Mouse (Mus musculus) monocyte, adult 5-6 weeks (primary cell): ENCODE data around the gene 4933427D14Rik. TPM values are rescaled to one million over a fixed set of nuclear protein-coding genes. Genes with fewer than 3 reads are reported as not detected.

ENCODE experiments used
- ATAC-seq: fragments of 153-309, 156-312 bp; replicated peaks from 2 replicates; pipeline ENCODE4 v1.8.0; 2017; ENCODE audit warnings: mild to moderate bottlenecking; ENCODE audit not compliant: low TSS enrichment, insufficient number of reproducible peaks, severe bottlenecking, poor library complexity, low FRiP score
- total RNA-seq: library from RNA; stranded (forward); fragments of 200-1000, 200-491, 200-594 nt; gene quantifications from 3 replicates; pipeline ENCODE4 v1.2.3, GENCODE M21; 2017

Gene 4933427D14Rik
- 4.9 to 25.7 TPM (median 23.6 TPM) in 3 replicates for total RNA-seq

DNA sequence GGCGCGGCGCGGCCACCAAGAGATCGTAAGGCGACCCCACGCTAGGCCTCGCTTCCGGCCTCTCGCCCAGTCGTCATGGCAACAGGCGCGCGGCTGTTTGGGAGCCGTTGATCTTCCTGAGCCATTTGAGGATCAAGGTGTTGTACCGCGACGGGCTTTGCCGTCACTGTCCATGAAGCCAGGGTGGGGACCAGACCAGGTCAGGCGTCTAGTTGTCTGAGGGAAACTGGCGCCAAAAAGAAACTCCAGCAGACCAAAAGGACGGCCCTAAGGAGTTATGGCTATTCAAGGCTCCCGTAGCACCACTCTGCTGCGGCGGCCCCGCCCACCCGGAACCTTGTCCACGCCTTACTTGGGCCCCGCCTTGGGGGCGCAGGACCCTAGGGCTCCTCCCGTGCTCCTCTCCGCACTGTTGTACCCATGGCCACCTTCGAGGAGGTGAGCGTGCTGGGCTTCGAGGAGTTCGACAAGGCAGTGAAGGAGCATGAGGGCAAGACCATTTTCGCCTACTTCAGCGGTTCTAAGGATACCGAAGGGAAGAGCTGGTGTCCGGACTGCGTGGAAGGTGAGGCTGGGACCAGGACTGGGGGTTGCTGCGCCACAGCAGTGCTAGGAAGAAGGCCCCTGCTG lies at the start of gene 4933427D14Rik, which contains the start of gene Txndc17:
TSS of gene 4933427D14Rik (minus strand) at position 256 of the 630 bp plus-strand sequence.
TSS of gene Txndc17 (plus strand) at position 344 of the 630 bp plus-strand sequence.
- peak; percentile 72 for ATAC-seq

DNA sequence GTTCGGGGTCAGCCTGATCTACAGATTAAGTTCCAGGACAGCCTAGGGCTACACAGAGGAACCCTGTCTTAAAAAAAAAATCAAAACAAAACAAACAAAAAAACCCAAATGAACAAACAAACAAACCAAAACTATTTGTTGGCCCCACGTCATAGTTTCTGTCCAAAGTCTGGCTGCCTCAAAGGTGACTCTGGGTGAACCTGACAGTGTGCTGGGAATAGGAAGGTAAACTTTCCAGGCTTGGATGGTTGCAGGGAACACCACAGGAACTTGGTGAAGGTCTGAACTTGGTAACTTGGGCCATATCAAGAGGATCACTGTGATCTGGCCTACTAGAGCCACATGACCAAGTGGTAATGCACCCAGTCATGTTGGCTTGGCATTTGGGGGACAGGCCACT lies 49.2 kb upstream of the 4933427D14Rik start:
- no peak for ATAC-seq

DNA sequence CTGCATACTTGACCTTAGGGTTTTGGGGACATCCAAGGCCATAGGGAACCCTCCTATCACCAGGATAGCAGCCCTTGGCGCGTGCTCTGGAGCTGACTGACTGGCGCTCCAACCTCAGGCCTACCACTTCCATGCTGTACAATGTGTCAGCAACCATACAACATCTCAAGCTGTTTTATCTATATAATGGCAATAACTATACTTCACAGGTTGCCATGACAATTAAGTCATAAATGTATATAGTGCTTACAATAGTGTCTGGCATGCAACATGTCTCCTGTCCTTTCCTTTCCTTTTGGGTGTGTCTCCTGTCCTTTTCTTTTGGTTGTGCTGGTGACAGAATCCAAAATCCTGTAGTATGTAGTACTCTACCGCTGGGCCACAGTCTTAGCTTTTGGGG lies 48.4 kb upstream of the 4933427D14Rik start:
- ATAC-seq, result no peak

DNA sequence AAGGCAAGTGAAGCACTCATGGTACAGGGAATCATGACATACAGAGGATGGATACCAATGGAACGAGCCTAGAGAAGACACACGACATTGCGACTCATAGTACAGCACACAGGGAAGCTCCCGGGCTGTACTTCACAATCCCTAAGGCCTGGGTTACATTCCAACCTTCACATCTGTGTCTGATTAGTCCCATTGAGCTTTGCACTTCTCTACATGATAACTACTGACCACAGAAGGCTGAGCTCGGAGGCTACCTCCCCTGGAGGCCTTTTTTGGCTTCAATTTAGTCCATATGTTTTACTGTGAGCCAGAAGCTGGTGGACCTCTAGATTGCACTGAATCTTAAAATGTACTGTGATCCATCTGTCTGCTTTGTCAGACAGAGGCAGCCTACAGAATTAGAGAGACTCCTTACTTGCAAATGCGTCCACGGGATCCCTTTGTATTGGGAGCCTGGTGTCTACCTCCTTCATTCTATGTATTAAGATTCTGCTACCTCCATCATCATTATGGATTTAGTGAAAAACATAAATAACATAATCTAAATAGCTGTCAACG lies 38.0 kb upstream of the 4933427D14Rik start:
- no peak for ATAC-seq

DNA sequence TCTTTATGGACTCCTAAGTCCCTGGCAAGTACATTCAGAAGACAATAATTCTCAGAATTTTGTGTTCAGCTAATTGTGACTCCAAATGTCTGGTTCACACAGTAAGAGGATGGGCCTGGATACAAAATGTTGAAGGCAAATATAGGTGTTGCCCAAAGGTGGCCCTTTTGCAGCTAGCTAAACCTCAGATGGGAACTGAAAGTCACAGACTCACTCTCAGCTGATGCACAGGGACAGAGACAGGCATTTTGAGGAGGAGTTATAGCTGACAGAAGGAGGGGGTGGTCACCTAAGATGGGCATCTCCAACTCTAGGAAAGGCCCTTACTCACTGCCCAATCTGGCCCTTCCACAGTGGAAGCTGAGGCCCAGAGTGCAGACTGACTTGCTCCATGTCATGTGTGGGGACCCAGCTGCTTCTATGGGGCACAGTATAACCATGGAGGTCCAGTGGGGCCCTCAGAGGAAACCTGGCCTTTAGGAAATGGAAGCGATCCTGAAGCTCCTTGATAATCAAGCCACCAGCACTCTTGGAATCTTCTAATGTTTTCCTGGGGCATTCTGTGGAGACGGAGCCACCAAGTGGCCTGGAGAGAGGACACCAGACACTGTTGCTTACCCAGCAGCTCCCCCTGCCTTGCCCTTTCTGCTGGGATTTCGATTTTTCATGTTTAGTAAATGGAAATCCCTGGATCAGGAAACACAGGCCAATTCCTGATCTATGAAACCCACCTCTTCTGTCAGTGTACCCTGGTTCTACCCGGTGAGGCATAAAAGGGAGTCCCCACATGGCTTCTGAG lies 33.0 kb upstream of the 4933427D14Rik start:
- ATAC-seq, result no peak

DNA sequence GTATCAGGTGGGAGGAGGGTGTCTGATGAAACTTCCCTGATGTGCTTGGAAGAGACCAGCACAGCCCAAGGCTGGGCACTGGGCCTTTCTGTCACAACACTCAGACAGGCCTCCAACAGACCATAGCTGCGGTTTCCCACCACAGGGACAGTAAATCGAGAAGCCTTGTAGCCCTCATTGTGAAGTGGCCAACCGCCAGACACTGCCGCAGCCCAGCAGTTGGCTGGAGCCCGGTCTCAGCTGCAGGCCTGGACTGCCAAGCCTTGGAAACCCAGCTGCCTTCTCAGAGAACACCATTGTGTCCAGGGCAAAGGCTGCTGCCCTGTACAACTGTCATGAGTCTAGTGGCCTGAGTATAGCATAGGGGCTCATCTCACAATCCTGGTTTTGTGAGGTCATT lies 26.8 kb upstream of the 4933427D14Rik start:
- no peak for ATAC-seq

DNA sequence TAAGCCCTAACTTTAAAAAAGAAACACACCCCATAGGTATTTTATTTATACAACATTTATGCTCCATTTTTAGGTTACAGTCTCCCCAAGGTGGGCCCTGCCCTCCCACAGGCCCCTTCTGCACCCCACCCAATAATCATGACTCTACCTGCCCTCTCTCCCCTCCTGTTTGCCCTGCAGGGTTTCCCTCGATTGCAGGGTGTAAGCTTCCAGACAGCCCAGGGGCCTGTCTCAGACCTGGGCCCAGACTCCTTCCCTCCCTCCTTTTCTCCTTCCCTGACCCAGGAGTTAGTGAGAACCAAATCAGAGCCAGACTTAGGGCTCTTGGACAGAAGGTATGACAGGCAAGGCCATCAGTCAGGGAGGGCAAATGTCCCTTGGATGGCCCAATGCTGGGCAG lies 25.7 kb upstream of the 4933427D14Rik start:
- no peak for ATAC-seq

DNA sequence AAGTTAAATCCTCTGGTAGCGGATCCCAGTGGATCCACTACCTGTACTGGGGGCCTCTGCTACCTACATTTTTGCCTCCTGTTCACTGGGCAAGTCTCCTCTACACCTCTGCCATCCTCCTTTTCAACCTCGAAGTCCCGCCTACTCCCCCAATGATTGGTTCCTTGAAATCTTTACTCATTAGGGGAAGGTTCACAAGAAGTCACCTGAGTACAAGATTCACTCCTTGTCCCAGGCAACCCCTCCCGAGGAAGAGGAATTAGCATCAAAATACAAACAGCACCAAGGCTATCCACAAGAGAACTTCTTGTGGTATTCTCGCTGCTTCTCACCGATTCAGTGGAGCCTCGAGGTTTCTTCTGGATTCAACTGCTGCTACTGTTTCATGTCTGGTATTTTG lies 24.8 kb upstream of the 4933427D14Rik start:
- ATAC-seq, result no peak

DNA sequence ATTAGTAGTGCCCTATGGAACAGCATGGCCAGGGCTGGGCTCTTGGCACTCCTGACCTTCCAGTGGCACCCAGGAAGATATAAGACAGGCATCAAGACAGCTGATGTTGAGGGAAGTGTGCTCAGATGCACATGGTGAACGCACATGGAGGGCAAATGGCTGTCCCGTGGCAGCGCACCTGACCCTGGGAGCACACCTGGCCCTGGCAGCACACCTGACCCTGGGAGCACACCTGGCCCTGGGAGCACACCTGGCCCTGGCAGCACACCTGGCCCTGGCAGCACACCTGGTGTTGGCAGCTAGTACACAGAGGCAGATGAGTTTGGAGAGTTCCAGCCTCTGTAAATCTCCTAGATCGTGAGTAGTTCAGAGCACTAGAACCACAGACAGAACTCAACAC lies 21.3 kb upstream of the 4933427D14Rik start:
- no peak for ATAC-seq

DNA sequence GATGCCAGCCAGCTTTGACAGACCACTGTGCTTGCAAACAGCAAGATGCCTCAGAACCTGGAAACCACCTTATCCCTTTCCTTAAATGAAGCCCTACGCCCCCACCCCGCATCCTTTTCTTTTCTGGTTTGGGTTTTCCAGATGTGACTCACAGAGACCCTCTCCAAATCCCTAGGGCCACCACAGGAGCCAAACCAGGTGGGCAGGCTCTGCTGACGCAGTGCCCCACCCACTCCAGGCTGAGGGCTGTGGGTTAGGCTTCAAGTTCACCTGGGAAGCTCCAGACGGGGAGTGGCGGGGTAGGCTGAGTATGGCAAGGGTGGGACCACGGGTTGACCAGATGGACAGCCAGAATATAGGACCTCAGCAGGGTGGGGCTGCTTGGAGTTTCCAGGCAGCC lies 19.6 kb upstream of the 4933427D14Rik start:
- ATAC-seq, result no peak

DNA sequence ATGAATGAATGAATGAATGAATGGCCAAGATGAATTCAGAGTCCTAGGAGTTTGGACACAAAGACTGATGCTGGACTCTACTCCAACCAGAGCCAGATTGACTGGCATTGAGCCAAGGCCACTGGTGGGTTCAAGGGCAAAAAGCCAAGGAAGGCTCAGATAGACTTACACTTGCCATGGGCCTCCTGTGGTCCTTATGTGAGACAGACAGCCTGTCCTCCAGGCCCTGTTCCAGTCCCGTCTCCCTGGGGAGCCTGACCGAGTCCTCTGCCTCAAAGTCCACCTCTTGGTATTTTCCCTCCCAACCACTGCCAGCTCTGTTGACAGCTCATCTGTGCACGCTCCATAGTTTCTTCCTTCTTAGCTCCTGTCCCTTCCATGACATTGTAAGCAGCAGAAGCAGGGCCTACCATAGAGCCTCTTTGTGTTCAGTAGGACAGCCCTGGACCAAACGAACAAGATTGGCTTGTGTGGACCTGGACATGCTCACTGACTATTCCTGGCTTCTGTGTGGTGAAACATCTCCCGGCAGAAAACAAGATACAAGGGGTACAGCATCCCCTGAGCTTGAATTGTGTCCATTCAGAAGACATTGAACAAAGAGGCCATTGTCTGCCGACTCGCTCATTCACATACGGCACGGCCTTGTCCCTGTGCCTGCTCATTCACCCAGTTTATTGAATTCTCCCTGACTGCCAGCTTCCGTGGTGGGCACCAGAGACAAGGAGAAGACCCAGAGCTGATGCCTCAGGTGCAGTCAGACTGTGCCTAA lies 18.9 kb upstream of the 4933427D14Rik start:
- no peak for ATAC-seq

DNA sequence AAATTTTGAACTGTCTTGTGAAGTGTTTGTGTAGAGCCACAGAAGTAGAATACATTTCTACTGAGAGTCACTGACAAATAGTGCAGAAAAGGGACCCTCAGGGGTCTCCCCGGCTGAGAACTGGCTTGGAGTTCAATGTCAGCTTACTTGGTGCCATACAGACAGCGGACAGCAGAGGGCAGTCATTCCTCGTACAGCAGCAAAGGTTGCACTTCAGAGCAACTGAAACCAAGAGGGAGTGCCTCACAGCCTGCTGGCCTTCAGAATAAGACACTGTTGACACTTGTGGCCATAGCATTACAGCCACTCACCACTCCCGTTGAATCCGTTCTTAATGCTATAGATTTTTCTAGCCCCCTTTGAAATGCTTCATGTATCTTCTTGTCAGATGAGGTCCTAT lies 17.6 kb upstream of the 4933427D14Rik start:
- peak; percentile 73; the same call in 1 of the 2 replicates for ATAC-seq

DNA sequence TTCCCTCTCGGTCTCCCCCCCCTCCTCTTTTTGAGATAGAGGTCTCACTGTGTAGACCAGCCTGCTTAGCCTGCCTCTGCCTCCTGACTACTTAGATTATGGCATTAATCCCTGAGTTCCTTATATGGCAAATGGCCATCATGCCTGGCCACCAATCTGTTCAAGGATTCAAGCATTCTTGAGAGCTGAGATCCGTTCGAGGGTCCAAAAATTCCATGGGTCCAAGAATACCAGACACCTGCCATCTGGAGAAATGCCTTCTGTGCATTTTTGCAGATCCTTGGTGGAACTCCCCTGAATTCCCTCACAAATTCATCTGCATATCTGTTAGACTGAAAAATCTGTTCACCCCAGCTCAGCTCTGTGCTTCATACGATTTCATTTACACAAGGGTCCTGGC lies 16.2 kb upstream of the 4933427D14Rik start:
- no peak for ATAC-seq

DNA sequence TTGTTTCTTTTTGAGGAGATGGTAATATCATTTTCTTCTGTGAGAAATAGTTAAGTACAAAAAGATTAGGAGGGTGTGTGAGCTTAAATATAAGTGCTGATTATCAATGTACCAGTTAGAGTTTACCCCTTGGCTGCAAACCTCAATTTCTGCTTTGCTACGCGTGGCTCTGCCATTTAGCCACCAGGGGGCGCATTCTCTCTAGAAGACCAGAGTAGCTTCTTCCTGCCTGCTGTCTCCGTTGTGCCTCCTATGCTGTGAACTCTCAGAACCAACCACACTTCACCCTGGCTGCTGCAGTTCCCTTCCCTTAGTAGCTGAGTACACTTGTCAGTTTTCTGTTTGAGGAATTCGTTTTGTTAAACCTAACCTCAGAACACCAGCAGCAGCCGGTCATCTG lies 14.0 kb upstream of the 4933427D14Rik start:
- peak; percentile 77 for ATAC-seq

DNA sequence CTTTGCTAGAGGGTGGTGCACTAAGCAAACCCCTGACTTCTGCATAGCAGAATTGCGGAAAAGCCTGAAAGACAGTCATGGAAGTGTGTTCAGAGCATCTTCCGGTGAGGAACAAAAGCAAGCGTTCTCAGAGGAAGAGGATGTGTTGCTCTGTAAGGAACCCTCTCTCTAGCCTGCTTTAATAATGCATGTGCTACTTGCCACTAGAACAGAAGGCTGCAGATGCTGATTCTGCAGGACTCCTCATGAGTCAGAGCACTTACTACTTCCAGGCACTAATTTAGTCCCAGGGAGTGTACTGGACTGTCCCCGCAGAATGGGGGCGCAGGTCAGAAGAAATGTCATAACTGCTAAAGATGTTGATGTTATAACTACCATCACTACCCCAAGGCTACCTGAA lies 9.9 kb upstream of the 4933427D14Rik start:
- ATAC-seq, result no peak

DNA sequence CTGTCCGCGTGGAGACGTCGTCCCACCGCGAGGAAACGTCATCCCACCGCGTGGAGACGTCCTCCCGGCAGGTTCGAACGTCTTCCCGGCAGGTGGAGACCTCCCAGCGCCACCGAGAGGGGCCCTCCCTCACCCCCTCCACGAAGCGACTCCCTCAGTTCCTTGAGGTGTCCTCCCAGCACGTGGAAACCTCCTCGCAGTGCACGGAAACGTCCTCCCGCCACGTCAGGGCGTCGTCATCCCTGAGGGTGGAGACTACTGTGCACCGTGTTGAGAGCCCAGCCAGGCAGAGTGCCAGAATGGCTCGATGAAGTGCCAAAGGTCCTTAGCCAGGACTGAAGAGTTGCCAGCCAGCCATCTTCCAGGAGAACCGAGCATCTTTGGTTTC lies 8.1 kb upstream of the 4933427D14Rik start, which contains the start of gene Med31:
TSS of gene Med31 (minus strand) at position 183 of the 388 bp plus-strand sequence.
- ATAC-seq, result peak; percentile 48

DNA sequence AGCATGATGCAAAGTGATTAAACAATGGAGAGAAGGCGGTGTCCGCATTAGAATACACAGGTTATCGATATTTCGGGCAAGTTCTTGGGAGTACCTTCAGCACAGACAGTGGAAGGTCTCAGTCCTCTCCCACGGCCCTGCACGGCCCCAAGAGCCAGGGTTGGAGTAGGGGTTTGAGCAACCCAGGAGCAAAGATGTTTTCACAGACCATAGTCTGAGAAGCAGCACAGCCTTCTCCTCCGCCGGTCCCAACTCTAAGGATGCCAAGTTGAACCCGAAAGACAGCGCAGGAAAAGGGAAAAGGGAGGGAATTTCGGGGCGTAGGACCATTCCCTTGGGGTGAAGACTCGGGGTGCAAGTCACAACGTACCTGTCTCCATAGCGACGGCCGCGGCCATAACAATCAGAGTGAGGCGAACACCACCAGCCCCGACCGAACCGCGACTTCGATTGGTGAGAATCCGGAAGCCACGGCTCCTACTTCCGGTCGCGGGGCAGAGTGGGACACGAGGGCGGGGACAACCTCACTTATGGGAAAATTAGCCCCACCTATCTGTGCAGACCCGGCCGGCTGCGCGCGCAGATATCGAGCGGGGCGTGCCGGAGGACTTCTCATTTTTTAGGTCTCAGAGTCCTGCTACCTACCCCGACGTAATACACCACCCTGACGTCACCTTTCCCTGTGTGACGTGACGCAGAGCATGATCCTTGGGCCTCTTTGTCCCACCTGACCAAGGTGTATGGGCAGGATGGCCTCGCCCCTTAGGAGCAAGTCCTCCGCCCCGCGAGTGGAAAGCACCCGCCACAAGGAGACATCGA lies 7.5 kb upstream of the 4933427D14Rik start:
- peak; percentile 94 for ATAC-seq

DNA sequence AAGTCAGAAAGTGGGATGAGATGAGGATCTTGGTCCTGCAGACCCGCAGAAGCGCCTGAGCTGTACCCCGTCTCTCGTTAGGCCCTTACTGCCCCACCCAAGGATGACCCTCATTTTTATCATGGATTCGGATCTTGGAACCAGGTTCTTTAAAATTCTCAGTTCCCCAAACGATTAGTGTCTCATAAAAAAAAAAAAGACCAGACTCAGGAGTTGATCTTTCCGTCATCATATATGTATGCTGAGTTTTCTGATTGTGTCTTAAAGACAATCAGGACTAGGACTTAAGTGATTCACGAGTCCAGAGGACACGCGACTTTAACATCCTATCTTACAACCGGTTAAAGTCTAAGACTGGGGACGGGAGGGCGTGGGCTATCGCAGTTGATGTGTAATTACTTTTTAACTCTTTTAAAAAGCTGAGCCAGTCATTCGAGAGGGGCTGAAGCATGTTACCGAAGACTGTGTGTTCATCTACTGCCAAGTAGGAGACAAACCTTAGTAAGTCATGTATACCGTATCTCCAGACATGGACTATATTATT lies 647 bp upstream of the 4933427D14Rik start:
- no peak for ATAC-seq
